Mouse (Mus musculus): ENCODE results near the gene Ttll1.

DNA sequence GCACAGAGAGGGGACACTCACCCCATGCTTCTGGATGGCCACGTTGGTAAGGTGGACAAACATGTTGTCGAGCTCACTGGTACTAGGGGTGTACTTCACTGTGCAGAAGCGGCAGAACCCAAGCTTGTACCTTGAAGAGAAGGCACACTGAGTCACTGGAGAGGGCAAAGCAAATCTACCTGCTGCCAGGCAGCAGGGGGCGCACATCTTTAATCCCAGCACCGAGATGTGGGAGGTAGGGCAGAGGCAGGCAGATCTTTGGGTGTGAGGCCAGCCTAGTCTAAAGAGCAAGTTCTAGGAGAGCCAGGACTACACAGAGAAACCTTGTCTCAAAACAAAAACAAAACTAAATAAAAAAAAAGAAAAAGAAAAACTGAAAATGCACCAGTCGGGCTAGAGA lies 13.4 kb downstream of the Ttll1 start:
- TF ChIP-seq GATA1 (IDR thresholded peaks at IDR 0.05; ENCODE audit: borderline replicate concordance, low read length): no peak
- no peak for TF ChIP-seq FLI1 (IDR thresholded peaks at IDR 0.05; ENCODE audit: low read length)
